Mouse (Mus musculus) gastrocnemius, adult 8-10 months (tissue): ENCODE data around the gene Micall2. TPM values are rescaled to one million over a fixed set of nuclear protein-coding genes. Genes with fewer than 3 reads are reported as not detected.
"Not testable (repeated sequence)": the region's sequence is repeated elsewhere in the genome, so short reads cannot be mapped to it uniquely, and the experiment has no call there.

Experiments used
- DNase-seq, 2 experiments: peaks; one replicate each; pipeline ENCODE4 v3.0.0; 2022; ENCODE audit warnings: low spot score in 2 of 2
- total RNA-seq, 4 experiments: library from RNA; stranded (reverse); gene quantifications; 2 replicates each; pipeline ENCODE4 v1.2.4; 2022

The Micall2 gene
- total RNA-seq, 4 experiments from 2014 or later = 0.24 to 0.74 (median 0.37) TPM

DNA sequence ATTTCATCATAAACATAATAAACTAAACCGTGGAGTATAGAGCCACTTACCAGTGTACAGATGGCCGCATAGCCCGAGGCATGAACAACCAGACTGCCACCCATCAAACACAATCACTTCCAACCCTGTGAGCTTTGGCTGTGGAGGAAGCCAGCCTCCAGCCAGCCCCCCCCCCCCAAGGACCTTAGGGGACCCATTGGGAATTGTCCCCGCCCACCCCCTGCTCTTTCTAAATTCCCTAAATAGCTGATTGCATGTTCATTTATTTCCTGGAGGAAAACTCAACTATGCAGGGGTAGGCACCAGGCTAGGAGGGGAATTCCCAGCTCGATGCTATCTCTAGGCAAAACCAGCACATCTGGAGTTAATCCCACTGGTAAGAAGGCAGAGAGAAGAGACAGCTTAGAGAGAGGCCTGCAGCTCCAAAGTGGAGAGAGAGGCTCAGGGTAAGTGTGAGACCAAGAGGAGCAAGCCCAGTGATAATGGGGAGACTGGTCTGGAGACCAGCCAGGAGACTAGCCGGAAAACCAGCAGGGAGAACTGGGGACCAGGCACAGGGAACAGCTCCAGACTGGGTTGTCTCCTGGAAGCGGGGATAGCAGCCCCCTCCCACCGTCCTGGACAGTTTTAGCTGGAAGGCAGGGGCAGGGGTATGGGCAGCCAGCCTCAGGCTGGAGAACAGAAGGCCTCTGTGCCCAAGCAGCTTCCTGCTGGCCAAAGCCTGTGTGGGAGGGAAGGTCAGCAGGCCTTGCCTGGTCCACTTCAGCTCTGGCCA, 5.2 kb downstream of the Micall2 start:
- no peak for DNase-seq

- DNase-seq = no peak
These were observed 8.9 kb downstream of the Micall2 start for GRCm38 (mm10) chr5:139727261-139727660.

- no peak for DNase-seq
These were observed 9.9 kb downstream of the Micall2 start for GRCm38 (mm10) chr5:139726186-139726585.

GRCm38 (mm10) chr5:139724336-139725116, 11.6 kb downstream of the Micall2 start:
- DNase-seq = no peak

DNA sequence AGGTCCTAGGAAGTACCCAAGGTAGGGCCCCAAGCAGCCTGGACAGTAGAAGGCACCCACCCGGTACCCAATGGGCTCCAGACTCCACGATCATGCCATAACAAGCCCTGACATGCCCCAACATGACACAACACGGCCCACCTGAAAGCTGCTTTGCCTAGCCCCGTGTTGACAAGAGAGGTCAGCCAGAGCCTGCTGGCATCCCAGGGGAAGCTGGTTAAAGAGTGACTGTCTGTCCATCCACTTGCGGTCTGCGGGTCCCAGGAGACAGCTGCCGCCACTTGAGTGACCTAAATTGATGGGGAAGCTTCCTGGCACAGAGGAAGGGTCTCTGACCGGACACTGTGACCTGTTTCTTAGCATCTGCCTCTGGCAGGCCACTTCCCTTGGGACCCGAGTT, 13.0 kb downstream of the Micall2 start:
- DNase-seq = no peak

GRCm38 (mm10) chr5:139722709-139723108, 13.4 kb downstream of the Micall2 start:
- DNase-seq = no peak

DNA sequence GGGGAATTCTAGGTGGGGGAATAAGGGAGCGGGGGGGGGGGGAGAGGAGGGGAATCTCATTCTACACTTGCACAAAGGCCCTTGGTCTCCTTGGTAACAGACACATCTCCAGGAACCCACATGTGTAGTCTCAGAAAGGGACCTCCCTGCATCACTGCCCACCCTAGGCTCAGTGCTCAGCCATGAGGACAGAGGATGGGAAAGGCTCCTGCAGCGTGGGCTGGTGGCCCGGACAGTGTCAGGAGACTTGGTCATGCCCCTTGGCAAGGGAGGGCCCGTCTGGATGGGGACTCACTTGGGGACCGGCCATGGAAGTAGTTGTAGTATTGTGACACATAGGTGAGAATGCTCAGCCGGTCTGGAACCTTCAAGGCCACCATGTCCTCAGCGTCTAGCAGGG, 17.2 kb downstream of the Micall2 start:
- DNase-seq = no peak

- DNase-seq = no peak
These were observed 17.6 kb downstream of the Micall2 start for GRCm38 (mm10) chr5:139718540-139718939.

DNA sequence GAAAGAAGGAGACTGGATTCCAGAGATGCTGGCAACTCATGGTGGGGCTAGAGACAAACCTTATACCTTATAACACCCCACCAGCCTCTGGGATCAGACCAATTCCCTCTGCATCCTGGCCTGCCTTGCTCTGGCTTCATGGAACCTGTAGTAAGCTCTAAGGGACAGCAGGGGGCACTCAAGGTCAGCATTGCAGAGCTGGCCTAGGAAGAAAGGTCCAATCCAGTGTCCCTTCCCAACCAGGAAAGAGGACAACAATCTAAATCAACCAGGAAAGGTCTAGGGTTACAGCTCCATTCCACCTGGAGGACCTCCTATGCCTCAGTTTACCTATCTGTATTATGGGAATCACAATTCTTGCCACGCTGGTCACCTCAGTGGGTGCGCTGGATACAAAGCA, 18.4 kb downstream of the Micall2 start:
- DNase-seq = no peak

DNA sequence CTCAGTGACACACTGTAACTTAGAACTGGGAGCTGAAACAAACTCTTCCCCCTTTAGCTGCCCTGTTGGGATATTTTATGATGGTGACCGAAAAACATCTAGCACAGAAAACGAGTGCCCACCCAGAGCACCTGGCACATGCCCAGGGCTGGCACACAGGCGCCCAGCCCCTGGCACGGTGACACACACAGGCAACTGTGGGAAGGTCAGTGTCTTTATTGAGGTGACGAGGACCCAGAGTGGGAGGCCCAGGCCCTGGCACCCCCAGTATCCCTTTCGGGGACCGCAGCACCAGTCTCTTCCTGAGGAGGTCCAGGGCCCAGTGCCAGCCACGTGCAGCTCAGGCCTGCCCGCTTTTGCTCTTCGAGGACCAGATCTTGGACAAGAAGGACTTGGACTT, 29.6 kb downstream of the Micall2 start:
- DNase-seq = no peak

DNA sequence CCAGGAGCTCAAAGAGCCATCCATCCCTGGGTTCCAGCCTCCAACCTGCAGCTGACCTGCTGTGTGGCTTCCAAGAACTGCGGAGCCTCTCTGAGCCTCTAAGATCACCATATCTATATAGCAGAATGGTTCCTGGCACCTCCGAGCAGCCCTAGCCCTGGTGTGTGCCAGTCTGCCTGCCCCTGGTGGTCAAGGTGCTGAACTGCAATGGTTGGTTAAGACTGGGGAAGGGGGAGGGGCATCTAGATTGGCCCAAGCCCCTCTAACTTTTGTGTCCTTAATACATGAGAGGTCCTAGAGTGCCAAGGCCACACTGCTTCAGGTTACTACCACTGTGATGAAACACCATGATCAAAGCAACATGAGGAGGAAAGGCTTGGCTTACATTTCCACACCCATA, 33.2 kb downstream of the Micall2 start:
- no peak for DNase-seq

DNA sequence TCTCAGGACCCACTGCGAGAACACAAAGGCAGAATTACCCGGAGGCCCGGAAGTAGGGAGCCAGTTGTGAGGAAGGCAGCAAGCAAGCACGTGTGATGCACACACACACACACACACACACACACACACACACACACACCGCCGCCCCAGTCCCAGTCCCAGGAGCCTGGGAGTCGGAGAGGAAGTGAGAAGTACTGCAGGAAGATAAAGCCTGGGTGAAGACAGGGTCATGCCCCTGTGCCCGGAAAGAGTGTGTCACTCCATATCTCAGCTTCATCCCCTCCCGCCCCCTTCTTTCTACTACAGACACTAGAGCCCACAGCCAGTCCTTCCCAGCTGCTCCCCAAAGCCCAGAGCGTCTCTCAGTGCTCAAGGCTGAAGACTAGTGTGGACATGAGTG, 33.9 kb downstream of the Micall2 start:
- no peak for DNase-seq

- no peak for DNase-seq
These were observed 39.2 kb downstream of the Micall2 start for GRCm38 (mm10) chr5:139696954-139697353.

DNA sequence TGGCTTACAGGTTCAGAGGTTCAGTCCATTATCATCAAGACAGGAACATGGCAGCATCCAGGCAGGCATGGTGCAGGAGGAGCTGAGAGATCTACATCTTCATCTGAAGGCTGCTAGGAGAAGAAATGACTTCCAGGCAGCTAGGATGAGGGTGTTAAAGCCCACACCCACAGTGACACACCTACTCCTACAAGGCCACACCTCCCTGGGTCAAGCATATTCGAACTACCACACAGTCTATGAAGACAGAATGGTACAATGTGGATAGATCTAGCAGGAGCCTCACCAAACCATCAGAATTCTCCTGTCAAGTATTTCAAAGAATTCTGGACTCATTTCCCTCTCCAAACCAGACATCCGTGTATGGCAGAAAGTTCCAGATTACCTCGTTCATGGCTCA, 40.3 kb downstream of the Micall2 start:
- DNase-seq = not testable (repeated sequence)

GRCm38 (mm10) chr5:139694989-139695571, 41.1 kb downstream of the Micall2 start:
- DNase-seq = no peak

DNA sequence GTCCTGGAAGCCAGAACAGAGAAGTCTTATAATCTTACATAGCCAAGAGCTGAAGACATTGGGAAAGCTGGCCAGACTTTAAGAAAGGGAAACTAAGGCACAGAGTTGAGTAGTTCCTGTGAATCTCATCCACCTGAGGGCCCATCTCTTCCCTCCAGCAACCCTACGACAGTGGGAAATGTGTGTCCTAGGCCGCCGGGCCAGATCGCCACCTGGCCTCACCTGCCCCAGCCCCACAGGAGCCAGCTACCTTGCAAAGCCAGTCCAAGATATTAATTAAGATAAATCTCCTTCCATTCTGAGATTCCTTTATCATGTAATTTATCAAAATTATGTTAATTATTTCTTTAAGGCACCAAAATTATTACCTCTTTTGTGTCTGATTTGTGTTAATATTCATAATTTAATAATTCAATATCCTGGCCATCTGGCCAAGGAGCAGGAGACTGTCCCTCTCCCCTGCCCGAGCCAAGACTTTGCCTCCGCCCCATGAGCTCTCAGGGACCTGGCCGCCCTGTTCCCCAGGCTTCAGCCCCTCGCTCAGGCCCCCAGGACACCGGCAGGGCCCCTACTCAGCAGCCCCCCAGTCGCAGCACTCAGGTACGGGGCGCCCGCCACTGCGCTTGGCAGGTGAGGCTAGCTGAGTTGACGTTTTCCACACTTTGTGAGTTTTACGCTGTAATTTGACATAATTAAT, 41.7 kb downstream of the Micall2 start:
- no peak for DNase-seq

- no peak for DNase-seq
These were observed 45.3 kb downstream of the Micall2 start for GRCm38 (mm10) chr5:139690791-139691190.

DNA sequence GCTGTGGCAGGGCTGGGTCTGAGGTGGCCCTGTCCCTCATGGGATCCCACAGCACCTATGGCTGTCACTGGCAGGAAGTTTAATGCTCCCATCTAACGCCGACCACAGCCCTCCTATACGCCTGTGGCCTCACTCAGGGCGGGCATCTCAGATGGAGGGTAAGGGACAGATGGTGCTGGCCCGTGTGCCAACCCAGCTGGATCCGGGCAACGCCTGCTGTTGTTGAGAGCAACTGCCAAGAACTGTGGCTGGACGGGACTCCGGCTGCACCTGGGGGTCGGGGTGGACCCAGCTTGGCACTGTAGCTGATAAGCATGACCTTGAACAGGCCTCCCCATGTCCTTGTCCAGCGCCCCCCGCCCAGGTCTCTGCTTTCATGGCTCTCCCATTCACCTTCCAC, 47.8 kb downstream of the Micall2 start:
- no peak for DNase-seq

GRCm38 (mm10) chr5:139687646-139688045, 48.5 kb downstream of the Micall2 start:
- DNase-seq = no peak

DNA sequence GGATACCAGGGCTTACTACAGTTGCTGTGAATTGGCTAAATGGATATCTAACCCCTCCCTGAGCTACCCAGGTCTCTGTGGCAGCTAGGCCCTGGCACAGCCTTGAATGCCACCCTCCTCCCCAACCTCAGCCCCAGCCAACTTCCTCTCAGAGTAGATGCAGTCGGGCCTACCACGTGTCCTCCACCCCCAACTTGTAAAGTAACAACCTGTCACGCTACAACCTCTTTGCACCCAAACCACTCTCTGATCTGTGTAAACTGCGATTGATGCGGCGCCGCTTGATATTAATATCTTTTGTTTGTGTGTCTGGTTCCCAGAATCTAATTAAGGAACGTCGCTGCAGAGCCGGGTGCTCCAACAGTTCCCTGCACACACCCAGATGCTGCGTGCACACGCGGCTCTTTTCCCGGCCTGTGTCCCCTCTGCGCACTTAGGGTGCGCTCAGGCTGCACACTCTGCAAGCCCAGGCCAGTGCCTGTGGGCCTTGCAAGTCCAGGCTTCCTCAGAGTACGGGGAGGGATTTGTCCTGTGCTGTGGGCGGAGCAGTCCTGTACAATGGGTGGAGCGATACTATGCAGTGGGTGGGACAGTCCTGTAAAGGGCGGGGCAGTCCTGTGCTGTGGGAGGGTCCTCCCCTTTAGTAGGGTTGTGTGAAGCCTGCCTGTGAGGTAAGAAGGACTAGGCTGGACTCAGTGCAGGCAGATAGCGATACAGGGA, 49.4 kb downstream of the Micall2 start:
- no peak for DNase-seq

DNA sequence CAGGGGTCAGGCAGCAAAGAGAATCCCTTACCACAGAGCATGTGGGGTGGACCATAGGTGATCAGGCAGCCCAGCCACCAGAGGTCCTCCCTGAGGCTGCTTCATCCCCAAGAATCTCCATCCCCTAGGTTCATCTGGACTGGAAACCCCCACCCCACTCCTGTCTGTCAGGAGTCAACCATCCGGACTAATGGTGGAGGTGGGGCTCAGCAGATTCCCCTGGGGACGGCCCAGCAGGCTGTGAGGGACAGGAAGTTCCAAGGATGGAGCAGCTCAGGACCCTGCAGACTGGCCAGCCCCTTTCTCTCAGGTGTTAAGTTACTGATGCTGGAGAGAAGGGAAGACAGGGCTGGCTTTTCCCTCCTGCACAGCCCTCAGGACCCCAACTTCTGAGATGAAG, 52.9 kb downstream of the Micall2 start:
- DNase-seq = no peak
